Mouse (Mus musculus) skeletal muscle tissue, adult 2 months (tissue): ENCODE measurements around the gene Rimklb.

ENCODE experiments used
- DNase-seq: peaks from one replicate; pipeline ENCODE4 v3.0.0-alpha.2; 2012; ENCODE audit warnings: low read depth, low spot score

Rimklb gene

GRCm38 (mm10) chr6:122427456-122427855 is 71.1 kb downstream of the Rimklb start:
- no peak for DNase-seq

DNA sequence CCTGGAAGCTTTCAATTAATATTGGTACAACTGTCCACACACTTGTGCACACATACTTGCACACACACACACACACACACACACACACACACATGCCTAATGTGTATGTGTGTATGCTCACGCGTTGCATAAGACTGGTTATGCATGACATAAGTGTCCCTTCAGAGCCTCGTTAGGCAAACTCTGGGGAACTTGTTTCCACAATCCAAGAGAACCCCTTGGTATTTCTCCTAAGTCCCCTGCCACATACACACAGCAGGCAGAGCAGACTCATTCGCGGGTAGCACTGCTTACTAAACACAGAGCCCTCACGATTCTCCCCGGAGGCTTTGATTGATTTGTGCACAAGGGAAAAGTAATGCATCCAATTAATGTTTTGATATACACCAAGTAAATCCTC is 81.5 kb downstream of the Rimklb start:
- no peak for DNase-seq

DNA sequence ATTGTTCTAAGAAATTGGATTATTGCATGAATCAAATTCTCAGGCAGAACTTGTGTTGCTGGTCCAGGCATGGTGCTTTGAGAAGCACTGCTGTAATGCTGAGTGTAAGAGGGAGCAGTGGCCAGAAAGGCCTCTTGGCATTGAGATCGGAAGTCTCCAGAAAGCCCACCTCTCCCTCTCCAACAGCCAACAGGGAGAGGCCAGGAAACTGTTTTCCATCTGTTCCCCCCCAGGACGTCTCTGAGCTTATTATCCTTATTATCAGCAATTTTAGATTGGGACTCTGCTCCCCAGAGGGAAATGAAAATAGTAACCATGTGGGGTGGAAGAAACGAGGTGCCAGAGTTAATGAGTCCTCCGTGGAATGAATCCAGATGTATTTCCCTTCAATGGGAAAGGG is 82.2 kb downstream of the Rimklb start:
- no peak for DNase-seq

GRCm38 (mm10) chr6:122411281-122411680 is 87.3 kb downstream of the Rimklb start:
- no peak for DNase-seq

DNA sequence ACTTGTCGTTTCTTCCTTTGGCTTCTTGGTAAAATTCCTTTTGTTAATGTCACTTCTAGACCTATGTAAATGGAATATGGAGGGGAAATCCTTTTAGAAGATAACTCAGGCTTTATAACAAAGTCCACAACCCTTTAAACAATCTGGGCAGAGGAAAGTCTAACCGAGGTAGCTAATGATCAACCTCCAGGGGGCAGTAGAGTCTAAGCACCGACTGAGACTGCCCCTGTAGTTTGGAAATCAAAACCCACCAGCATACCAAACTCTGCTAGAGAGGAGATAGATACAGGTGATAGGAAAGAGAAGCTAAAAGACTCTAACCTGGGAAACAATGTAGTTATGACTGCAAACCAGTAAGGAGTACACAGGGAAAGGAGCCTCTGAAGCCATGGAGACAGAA is 96.3 kb downstream of the Rimklb start:
- DNase-seq: no peak

DNA sequence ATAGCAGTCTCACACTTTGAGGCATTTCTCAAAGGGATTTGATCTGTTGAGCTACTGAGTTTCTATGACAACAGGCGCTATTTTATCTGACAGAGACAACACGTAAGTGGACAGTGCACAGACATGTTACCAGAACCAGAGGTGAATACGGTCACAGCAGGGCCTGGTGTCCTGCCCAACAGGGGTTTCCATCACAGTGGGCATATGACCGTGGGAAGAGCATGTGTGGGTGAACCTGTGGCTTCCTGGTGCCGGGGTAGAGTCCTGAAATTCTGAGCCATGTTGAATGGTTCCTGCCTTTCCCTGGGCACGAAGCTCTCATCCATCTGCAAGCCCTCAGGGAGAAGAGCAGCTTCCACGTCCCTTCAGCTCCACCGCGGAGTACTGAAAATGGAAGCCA is 98.3 kb downstream of the Rimklb start:
- DNase-seq: no peak
